Mouse (Mus musculus) embryonic facial prominence, embryonic 10.5 days (tissue): ENCODE measurements around the gene Rab15. TPM values are rescaled to one million over a fixed set of nuclear protein-coding genes. Genes with fewer than 3 reads are reported as not detected.

ENCODE experiments used
- DNase-seq: peaks from one replicate; pipeline ENCODE4 v3.0.0-alpha.2; 2017; ENCODE audit warnings: low spot score
- H3K27ac ChIP-seq: fragments of 300-500 bp; sonication (generic); replicated peaks from 2 replicates; pipeline ENCODE4 v1.5.1; 2016; ENCODE audit warnings: mild to moderate bottlenecking
- H3K27me3 ChIP-seq: fragments of 300-500 bp; sonication (generic); replicated peaks from 2 replicates; pipeline ENCODE4 v1.6.1; 2016; ENCODE audit warnings: low read depth, mild to moderate bottlenecking; ENCODE audit not compliant: poor library complexity, severe bottlenecking
- H3K36me3 ChIP-seq: fragments of 300-500 bp; sonication (generic); replicated peaks from 2 replicates; pipeline ENCODE4 v1.6.1; 2016; ENCODE audit warnings: mild to moderate bottlenecking, moderate library complexity
- H3K4me1 ChIP-seq: fragments of 300-500 bp; sonication (generic); 2 replicates; pipeline ENCODE4 v1.6.1; 2016
- H3K4me3 ChIP-seq: fragments of 300-500 bp; sonication (generic); 2 replicates; pipeline ENCODE4 v1.5.1; 2016; ENCODE audit warnings: mild to moderate bottlenecking, moderate library complexity
- H3K9me3 ChIP-seq: fragments of 300-500 bp; sonication (generic); 2 replicates; pipeline ENCODE4 v1.6.1; 2016; ENCODE audit warnings: mild to moderate bottlenecking
- WGBS: fragments of 180-500 bp; shearing (Covaris S2); methylation state at CpG from one replicate; pipeline ENCODE4 v1.1.7; 2016; 5-methylcytosine and 5-hydroxymethylcytosine counted together
- polyA plus RNA-seq: library from polyadenylated mRNA; unstranded; fragments of >200 nt; fragmentation: Nextera tagmentation; extraction: Ambion mirVana; gene quantifications from 2 replicates; pipeline ENCODE4 v1.2.1, GENCODE M21; 2016

Rab15 gene
- polyA plus RNA-seq, 1 experiment from 2014 or later, result 17.3 TPM

DNA sequence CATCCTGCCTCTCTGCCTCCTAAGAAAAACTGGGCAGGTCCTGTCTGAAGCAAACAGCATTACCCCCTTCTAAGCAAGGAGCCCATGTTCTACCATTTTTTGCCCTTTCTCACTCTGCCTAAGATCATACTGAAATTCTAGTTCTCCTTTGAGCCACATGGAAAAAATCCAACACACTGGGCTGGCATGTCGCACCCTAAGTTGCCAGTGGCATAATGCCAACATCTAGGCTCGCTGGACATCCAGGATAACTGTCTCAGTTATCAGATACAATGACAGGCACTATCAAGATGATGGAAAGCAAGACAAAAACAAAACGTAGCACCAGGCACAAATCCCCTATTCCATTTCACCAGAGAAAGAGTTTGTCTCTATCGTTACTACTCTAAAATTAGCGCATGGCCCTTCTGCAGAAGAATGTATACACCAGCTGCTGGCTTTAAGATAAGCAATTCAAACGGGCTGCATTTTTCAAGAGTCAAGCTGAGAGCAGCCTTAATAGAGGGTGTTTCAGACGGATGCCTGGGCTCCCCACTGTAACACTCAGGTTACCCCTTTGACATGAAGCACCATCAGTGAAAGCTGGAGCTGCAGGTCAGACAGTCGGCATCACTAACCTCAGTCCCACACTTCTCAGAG, 32.1 kb downstream of the Rab15 start:
- DNase-seq, result no peak
- no peaks in the 10 kb centered on the region for H3K9me3 ChIP-seq
- no peak overlapping the region for H3K4me3 ChIP-seq
- no peaks in the 10 kb centered on the region for H3K36me3 ChIP-seq
- 73% methylated on average over 8 of the region's 8 CpGs for WGBS
- H3K27me3 ChIP-seq, result no peaks in the 10 kb centered on the region
- H3K27ac ChIP-seq, result no peak overlapping the region
- H3K4me1 ChIP-seq, result 0 out of 2 replicates have a peak, but pooled peaks cover 2% of the 10 kb centered on the region

DNA sequence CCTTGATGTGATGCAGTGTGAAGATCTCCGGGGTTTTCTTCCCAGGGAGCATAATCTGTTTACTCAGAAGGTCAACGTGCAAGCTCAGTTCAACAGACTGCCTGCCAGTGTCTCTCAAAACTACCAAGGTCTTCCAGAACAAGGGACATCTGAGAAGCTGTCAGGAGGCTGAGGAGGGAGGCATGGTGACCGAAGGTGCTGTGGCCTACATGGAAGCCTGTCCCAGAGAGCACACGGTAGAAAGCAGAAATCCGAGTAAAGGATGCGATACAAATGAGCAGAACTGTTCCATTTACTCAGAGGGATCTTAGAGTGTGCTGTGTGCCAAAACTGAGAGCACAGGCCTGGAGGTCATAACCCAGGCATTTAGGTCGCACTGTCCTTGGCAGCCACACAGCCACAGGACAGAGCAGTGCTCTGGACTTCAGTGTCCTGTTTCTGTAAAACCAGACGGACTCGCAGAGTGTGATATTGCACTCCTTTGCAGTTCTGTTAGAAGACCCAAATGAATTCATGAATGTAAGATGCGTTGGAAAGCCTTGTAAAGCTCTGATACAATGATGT, 38.6 kb downstream of the Rab15 start:
- no peak for DNase-seq
- Histone ChIP-seq H3K27ac (no peak overlapping the region), H3K4me1 (peaks cover 15% of the 10 kb centered on the region), H3K9me3 (no peaks in the 10 kb centered on the region), H3K4me3 (no peak overlapping the region), H3K27me3 (no peaks in the 10 kb centered on the region), H3K36me3 (no peaks in the 10 kb centered on the region)
- WGBS, result 70% methylated on average over 10 of the region's 10 CpGs

DNA sequence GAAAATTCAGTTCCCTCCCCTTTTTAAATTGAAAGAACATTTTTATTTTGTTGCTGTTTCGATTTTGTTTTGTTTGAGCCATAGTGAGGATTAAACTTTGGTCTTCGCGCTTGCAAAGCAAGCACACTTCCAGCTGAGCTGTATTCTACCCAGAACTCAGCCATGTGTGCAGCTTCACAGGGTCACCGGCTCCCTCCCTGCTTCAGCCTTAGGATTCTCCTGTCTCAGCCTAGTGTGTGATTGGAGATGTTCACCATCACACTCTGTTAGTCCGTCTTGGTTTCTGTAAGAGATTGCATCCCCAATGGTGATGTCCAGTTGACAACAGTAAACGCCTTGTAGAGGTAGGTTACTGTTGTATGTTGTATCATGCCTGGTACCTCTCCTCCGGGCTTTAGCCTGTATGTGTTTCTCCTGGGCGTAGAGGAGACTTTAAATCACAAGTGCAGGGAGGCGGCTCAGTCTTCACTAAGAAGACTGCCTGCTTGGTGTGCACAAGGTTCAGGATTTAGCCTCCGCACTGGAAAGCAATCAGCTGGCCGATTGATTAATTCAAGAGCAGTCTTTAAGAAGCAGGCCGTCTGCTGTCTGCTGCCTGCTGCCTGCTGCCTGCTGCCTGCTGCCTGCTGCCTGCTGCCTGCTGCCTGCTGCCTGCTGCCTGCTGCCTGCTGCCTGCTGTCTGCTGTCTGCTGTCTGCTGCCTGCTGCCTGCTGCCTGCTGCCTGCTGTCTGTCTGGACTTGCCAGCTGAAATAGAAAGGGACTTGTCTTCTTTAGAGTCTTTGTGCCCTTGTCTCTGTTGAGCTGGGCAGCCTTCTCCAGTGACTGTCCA, 41.9 kb downstream of the Rab15 start:
- Histone ChIP-seq H3K27me3 (no peaks in the 10 kb centered on the region), H3K4me1 (peaks cover 15% of the 10 kb centered on the region), H3K36me3 (no peaks in the 10 kb centered on the region; the same call in 1 of the 2 replicates), H3K9me3 (no peaks in the 10 kb centered on the region), H3K4me3 (no peak overlapping the region), H3K27ac (peak overlapping the region; percentile 51)
- no peak for DNase-seq
- WGBS, result 75% methylated on average over 12 of the region's 12 CpGs

DNA sequence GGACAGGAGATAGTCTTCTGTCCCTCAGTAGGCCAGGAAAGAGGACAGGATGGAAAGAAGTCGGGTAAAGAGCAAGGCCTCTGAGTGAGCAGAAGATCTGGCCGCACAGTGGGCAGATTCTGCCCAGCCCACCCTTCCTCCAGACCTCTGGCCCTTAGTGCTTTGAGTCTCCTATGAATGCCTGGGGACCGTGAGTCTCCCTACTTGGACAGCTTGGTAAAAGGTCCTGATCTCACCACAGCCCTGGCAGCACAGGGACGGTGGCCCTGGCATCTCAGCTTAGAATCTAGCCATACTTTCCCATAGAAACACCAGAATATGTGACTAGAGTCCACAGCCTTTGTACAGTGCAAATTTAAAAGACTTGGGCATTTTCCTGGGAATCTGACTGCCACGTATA, 42.8 kb downstream of the Rab15 start:
- Histone ChIP-seq H3K27me3 (no peaks in the 10 kb centered on the region), H3K9me3 (no peaks in the 10 kb centered on the region), H3K4me3 (no peak overlapping the region), H3K27ac (no peak overlapping the region), H3K4me1 (peaks cover 18% of the 10 kb centered on the region), H3K36me3 (no peaks in the 10 kb centered on the region; the same call in 1 of the 2 replicates)
- 83% methylated on average over 5 of the region's 5 CpGs for WGBS
- no peak for DNase-seq

DNA sequence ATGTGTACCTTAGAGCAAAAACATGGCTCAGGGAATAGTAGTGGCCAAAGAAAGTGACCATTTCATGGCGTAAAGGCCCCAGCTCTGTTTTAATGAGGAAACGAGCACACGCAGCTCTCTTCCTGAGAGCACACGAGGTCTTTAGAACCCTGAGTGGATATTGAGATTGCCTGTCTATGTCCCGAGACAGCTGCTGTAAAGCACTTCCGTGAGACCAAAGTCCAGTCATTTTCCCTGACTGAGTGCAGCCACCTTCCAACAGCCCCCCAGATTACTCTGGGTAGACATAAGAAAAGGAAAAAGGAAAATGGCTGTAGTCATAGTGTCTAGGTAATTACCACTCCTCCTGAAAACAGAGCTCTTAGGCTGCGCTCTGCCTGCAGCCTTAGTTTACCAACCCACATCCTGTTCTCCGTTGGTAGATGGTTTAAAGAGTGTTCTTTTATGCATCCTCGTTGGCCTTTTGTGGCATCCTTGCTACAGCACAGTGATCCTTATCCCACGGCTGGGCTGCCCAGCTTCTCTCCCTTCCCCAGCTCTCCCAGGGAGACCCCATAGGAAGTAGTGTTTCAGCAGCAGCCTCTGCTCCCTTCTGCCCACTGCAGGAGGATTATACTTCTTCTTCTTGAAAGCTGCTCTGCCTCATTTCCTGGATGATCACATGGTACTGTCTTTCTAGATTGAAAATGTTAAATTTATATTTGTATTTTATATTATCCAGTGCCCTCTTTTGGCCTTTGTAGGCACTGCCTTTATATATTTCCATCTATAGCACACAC, 44.2 kb downstream of the Rab15 start:
- H3K36me3 ChIP-seq, result no peaks in the 10 kb centered on the region; the same call in 1 of the 2 replicates
- H3K9me3 ChIP-seq, result no peaks in the 10 kb centered on the region
- H3K4me1 ChIP-seq, result peaks cover 8% of the 10 kb centered on the region; the same call in 1 of the 2 replicates
- 85% methylated on average over 10 of the region's 10 CpGs for WGBS
- DNase-seq, result no peak
- H3K27me3 ChIP-seq, result no peaks in the 10 kb centered on the region
- H3K4me3 ChIP-seq, result no peak overlapping the region
- H3K27ac ChIP-seq, result no peak overlapping the region

DNA sequence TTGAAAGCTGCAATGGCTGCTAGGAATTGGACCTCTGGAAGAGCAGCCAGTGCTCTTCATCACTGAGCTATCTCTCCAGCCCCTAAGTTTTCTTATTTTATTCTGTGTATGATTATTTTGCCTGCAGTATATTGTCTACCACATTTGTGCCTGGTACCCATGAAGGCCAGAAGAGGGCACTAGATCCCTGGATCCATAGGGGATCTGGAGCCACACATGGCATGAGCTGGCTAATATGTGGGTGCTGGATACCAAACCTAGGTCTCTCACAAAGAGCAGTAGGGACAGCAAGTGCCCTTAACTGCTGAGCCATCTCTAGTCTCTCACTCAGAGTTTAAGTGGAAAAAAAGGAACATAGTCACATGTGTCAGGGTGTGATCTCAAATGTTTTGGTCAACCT, 44.9 kb downstream of the Rab15 start:
- Histone ChIP-seq H3K4me3 (no peak overlapping the region), H3K9me3 (no peaks in the 10 kb centered on the region), H3K27me3 (no peaks in the 10 kb centered on the region), H3K27ac (no peak overlapping the region), H3K4me1 (peaks cover 8% of the 10 kb centered on the region; the same call in 1 of the 2 replicates), H3K36me3 (no peaks in the 10 kb centered on the region; the same call in 1 of the 2 replicates)
- DNase-seq, result no peak

DNA sequence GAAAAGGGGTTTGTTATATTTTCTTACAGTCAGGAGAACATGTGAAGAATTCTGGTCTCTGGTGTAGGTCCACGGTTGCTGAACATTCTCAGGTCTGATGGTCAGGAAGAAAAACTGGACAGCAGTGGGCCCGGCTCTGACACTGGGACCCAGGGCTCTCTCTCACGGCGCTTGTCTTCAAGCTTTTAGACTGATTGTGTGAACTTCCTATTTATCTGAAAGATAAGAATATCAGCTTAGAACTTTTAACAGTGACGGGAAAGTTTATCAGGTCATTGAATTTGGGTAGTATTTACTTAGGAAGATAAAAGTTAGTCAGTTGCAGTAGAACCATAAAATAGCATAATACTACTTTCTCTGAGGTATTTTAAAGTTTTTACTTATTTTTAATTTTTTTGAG, 45.8 kb downstream of the Rab15 start:
- DNase-seq, result no peak
- no peaks in the 10 kb centered on the region; the same call in 1 of the 2 replicates for H3K36me3 ChIP-seq
- 92% methylated on average over 5 of the region's 5 CpGs for WGBS
- H3K4me3 ChIP-seq, result no peak overlapping the region
- no peaks in the 10 kb centered on the region for H3K27me3 ChIP-seq
- peaks cover 8% of the 10 kb centered on the region; the same call in 1 of the 2 replicates for H3K4me1 ChIP-seq
- H3K9me3 ChIP-seq, result no peaks in the 10 kb centered on the region
- no peak overlapping the region for H3K27ac ChIP-seq

DNA sequence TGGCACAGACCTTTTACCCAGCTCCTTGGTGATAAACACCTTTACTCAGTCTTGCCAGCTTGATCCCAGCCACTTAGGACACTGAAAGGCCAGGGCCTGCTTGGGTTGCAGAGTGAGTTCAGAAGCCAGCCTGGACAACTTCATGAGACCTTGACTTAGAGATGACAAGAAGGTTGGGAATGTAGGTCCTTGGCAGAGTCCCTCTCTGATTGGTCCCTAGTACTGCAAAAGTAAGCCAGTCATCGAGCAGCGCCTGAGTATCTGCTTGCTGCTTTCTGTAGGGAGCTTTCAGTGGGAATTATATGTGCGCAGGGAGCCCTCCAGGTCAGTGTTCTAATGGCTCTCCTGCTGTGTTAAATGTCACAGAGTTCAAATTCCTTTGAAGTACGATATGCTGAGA, 47.6 kb downstream of the Rab15 start:
- peaks cover 4% of the 10 kb centered on the region; the same call in 1 of the 2 replicates for H3K4me1 ChIP-seq
- no peak for DNase-seq
- WGBS, result 57% methylated on average over 4 of the region's 4 CpGs
- no peaks in the 10 kb centered on the region; the same call in 1 of the 2 replicates for H3K36me3 ChIP-seq
- no peaks in the 10 kb centered on the region for H3K27me3 ChIP-seq
- no peak overlapping the region for H3K4me3 ChIP-seq
- H3K27ac ChIP-seq, result no peak overlapping the region
- no peaks in the 10 kb centered on the region for H3K9me3 ChIP-seq

DNA sequence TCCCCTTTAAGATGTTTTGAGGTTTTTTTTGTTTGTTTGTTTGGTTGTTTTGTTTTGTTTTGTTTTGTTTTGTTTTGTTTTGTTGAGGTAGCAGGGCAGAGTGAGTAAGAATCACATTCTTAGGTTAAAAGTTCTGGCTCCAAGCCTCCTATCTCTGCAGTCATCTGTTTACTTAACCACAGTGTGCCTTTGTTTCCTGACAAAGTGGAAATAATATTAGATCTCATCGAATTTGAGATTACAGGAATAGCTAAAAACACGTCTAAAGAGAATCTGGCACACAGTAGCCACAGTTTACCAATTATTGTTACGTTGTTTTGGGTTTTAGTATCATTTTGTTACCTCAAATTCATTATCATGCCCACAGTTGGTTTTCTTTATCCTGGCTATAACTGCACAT, 48.1 kb downstream of the Rab15 start:
- no peaks in the 10 kb centered on the region for H3K27me3 ChIP-seq
- 85% methylated on average over 3 of the region's 3 CpGs for WGBS
- no peak for DNase-seq
- H3K36me3 ChIP-seq, result no peaks in the 10 kb centered on the region; the same call in 1 of the 2 replicates
- peaks cover 4% of the 10 kb centered on the region; the same call in 1 of the 2 replicates for H3K4me1 ChIP-seq
- no peak overlapping the region for H3K27ac ChIP-seq
- H3K4me3 ChIP-seq, result no peak overlapping the region
- no peaks in the 10 kb centered on the region for H3K9me3 ChIP-seq

DNA sequence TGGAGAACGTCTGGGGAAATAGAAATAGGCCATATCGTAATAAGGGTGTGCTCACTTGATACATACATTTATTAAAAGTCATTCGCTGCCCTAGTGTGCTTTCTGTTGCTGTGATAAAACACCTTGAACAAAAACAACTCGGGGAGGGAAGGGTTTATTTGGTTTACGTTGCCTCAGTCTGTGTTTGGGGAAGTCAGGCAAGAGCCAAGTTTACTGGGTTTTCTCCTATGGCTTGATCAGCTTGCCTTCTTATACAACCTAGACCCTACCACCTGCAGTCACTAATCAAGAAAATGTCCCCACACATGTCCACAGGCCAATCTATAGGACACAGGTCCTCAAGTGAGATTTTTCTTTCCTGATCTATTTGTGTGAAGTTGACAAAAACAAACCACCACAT, 51.2 kb downstream of the Rab15 start:
- WGBS, result 89% methylated on average over 5 of the region's 5 CpGs
- Histone ChIP-seq H3K27me3 (no peaks in the 10 kb centered on the region), H3K27ac (no peak overlapping the region), H3K36me3 (no peaks in the 10 kb centered on the region), H3K4me1 (peaks cover 5% of the 10 kb centered on the region; the same call in 1 of the 2 replicates), H3K9me3 (no peaks in the 10 kb centered on the region), H3K4me3 (no peak overlapping the region)
- no peak for DNase-seq

DNA sequence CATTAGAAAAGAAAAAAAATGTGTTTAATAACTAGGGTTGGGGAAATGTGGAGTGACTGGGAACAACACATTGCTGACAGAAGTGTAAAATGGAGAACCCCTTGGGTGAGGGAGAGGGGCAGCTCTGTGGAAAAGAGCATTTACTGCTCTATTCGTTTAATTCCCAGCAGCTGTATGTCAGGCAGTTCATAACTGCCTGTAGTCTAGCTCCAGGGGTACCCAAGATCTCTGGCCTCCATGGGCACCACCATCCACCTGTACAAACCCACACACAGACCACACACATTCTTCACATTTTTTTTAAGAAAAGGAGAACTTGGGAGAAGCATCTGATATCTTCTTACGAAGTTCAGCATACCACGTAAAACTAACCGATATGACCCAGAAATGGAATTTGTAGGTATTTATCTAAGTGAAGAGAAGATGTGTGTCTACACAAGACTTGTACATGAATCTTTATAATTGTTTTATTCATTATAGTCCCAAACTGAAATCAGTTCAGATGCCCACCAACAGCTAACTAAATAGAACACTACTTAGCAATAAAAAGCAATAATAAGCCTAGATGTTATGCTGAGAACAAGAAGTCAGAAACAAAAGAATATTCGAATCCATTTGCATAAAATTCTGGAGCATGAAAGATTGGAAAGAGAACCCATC, 51.7 kb downstream of the Rab15 start:
- Histone ChIP-seq H3K27me3 (no peaks in the 10 kb centered on the region), H3K9me3 (no peaks in the 10 kb centered on the region), H3K4me1 (peaks cover 11% of the 10 kb centered on the region), H3K27ac (no peak overlapping the region), H3K4me3 (no peak overlapping the region), H3K36me3 (no peaks in the 10 kb centered on the region)
- DNase-seq, result no peak
- 89% methylated on average over 5 of the region's 5 CpGs for WGBS
